Mouse (Mus musculus): ENCODE measurements around the gene Wdr74. TPM values are rescaled to one million over a fixed set of nuclear protein-coding genes. Genes with fewer than 3 reads are reported as not detected.
A peak's percentile ranks its signal among the peaks of the same experiment; 100 is the strongest.

Wdr74 gene
- polyA plus RNA-seq, 1 experiment from 2014 or later, result 54.1 TPM

- Histone ChIP-seq H3K27me3 (replicated peaks) (no peaks in the 10 kb centered on the region), H3K9me3 (no peaks in the 10 kb centered on the region), H3K4me1 (peaks cover 35% of the 10 kb centered on the region), H3K27ac (replicated peaks) (peak overlapping the region; percentile 29; the same call in 1 of the 2 replicates), H3K9ac (peak overlapping the region; percentile 15), H3K4me3 (peak overlapping the region; percentile 94), H3K4me2 (peak overlapping the region; percentile 86), H3K36me3 (peaks cover 61% of the 10 kb centered on the region)
- ATAC-seq (ENCODE audit: extremely low read depth, insufficient number of reproducible peaks, low FRiP score, low TSS enrichment), result no peak
- WGBS, result 88% methylated on average over 2 of the region's 2 CpGs
Measured at GRCm38 (mm10) chr19:8710057-8710456, 25.6 kb upstream of the Wdr74 start.

GRCm38 (mm10) chr19:8711506-8711905 lies 24.1 kb upstream of the Wdr74 start:
- 73% methylated on average over 4 of the region's 4 CpGs for WGBS
- H3K9ac ChIP-seq, result peak overlapping the region; percentile 96
- 0 out of 2 replicates have a peak overlapping the region, but pooled peaks have one; percentile 97 for H3K27ac ChIP-seq (replicated peaks)
- H3K4me2 ChIP-seq, result peak overlapping the region; percentile 86
- no peaks in the 10 kb centered on the region for H3K27me3 ChIP-seq (replicated peaks)
- peaks cover 57% of the 10 kb centered on the region for H3K36me3 ChIP-seq
- no peak for ATAC-seq (ENCODE audit: extremely low read depth, insufficient number of reproducible peaks, low FRiP score, low TSS enrichment)
- H3K4me3 ChIP-seq, result peak overlapping the region; percentile 94
- H3K4me1 ChIP-seq, result peaks cover 35% of the 10 kb centered on the region
- H3K9me3 ChIP-seq, result no peaks in the 10 kb centered on the region

- H3K27me3 ChIP-seq (replicated peaks), result no peaks in the 10 kb centered on the region
- H3K4me1 ChIP-seq, result peaks cover 35% of the 10 kb centered on the region
- H3K27ac ChIP-seq (replicated peaks), result peak overlapping the region; percentile 97
- peaks cover 51% of the 10 kb centered on the region for H3K36me3 ChIP-seq
- H3K4me3 ChIP-seq, result peak overlapping the region; percentile 94
- peak overlapping the region; percentile 96 for H3K9ac ChIP-seq
- H3K4me2 ChIP-seq, result peak overlapping the region; percentile 86
- WGBS, result 50% methylated on average over 10 of the region's 10 CpGs
- no peaks in the 10 kb centered on the region for H3K9me3 ChIP-seq
- ATAC-seq (ENCODE audit: extremely low read depth, insufficient number of reproducible peaks, low FRiP score, low TSS enrichment), result no peak
Measured at GRCm38 (mm10) chr19:8711949-8712869, 23.4 kb upstream of the Wdr74 start.

GRCm38 (mm10) chr19:8712870-8713305 lies 22.7 kb upstream of the Wdr74 start:
- Histone ChIP-seq H3K36me3 (peaks cover 45% of the 10 kb centered on the region), H3K9ac (peak overlapping the region; percentile 96), H3K4me3 (peak overlapping the region; percentile 94), H3K27me3 (replicated peaks) (no peaks in the 10 kb centered on the region), H3K27ac (replicated peaks) (peak overlapping the region; percentile 97), H3K9me3 (no peaks in the 10 kb centered on the region), H3K4me2 (peak overlapping the region; percentile 86), H3K4me1 (peaks cover 35% of the 10 kb centered on the region)
- WGBS, result under 1% methylated on average over 13 of the region's 13 CpGs
- peak; percentile 66 for ATAC-seq (ENCODE audit: extremely low read depth, insufficient number of reproducible peaks, low FRiP score, low TSS enrichment)

GRCm38 (mm10) chr19:8713306-8713996 lies 22.2 kb upstream of the Wdr74 start:
- Histone ChIP-seq H3K4me1 (peaks cover 35% of the 10 kb centered on the region), H3K27me3 (replicated peaks) (no peaks in the 10 kb centered on the region), H3K36me3 (peaks cover 39% of the 10 kb centered on the region), H3K27ac (replicated peaks) (peak overlapping the region; percentile 97), H3K4me3 (peak overlapping the region; percentile 94), H3K4me2 (peak overlapping the region; percentile 86), H3K9ac (peak overlapping the region; percentile 96), H3K9me3 (no peaks in the 10 kb centered on the region)
- ATAC-seq (ENCODE audit: extremely low read depth, insufficient number of reproducible peaks, low FRiP score, low TSS enrichment), result peak; percentile 85
- under 1% methylated on average over 51 of the region's 51 CpGs for WGBS

- Histone ChIP-seq H3K27ac (replicated peaks) (peak overlapping the region; percentile 97), H3K9me3 (no peaks in the 10 kb centered on the region), H3K36me3 (peaks cover 32% of the 10 kb centered on the region), H3K27me3 (replicated peaks) (no peaks in the 10 kb centered on the region), H3K4me1 (peaks cover 35% of the 10 kb centered on the region), H3K9ac (peak overlapping the region; percentile 96), H3K4me2 (peak overlapping the region; percentile 86), H3K4me3 (peak overlapping the region; percentile 94)
- ATAC-seq (ENCODE audit: extremely low read depth, insufficient number of reproducible peaks, low FRiP score, low TSS enrichment), result no peak
- 7% methylated on average over 13 of the region's 13 CpGs for WGBS
Measured at GRCm38 (mm10) chr19:8713997-8714652, 21.5 kb upstream of the Wdr74 start.

GRCm38 (mm10) chr19:8714653-8715481 lies 20.8 kb upstream of the Wdr74 start:
- Histone ChIP-seq H3K4me1 (peaks cover 35% of the 10 kb centered on the region), H3K4me2 (peak overlapping the region; percentile 86), H3K36me3 (peaks cover 25% of the 10 kb centered on the region), H3K27me3 (replicated peaks) (no peaks in the 10 kb centered on the region), H3K9me3 (no peaks in the 10 kb centered on the region), H3K4me3 (peak overlapping the region; percentile 94; the same call in 1 of the 2 replicates), H3K27ac (replicated peaks) (peak overlapping the region; percentile 62), H3K9ac (peak overlapping the region; percentile 24; the same call in 1 of the 2 replicates)
- ATAC-seq (ENCODE audit: extremely low read depth, insufficient number of reproducible peaks, low FRiP score, low TSS enrichment), result no peak
- 66% methylated on average over 10 of the region's 10 CpGs for WGBS

- ATAC-seq (ENCODE audit: extremely low read depth, insufficient number of reproducible peaks, low FRiP score, low TSS enrichment), result no peak
- Histone ChIP-seq H3K27ac (replicated peaks) (peak overlapping the region; percentile 36; the same call in 1 of the 2 replicates), H3K27me3 (replicated peaks) (no peaks in the 10 kb centered on the region), H3K4me3 (peak overlapping the region; percentile 8; the same call in 1 of the 2 replicates), H3K9me3 (no peaks in the 10 kb centered on the region), H3K9ac (0 out of 2 replicates have a peak overlapping the region, but pooled peaks have one; percentile 19), H3K4me2 (peak overlapping the region; percentile 25), H3K4me1 (peaks cover 23% of the 10 kb centered on the region), H3K36me3 (peaks cover 12% of the 10 kb centered on the region)
- 67% methylated on average over 10 of the region's 10 CpGs for WGBS
Measured at GRCm38 (mm10) chr19:8715868-8716766, 19.5 kb upstream of the Wdr74 start.

- Histone ChIP-seq H3K27me3 (replicated peaks) (no peaks in the 10 kb centered on the region), H3K4me1 (peaks cover 21% of the 10 kb centered on the region), H3K4me3 (no peak overlapping the region), H3K27ac (replicated peaks) (no peak overlapping the region), H3K36me3 (peaks cover 4% of the 10 kb centered on the region; the same call in 1 of the 2 replicates), H3K9me3 (no peaks in the 10 kb centered on the region), H3K9ac (no peak overlapping the region), H3K4me2 (no peak overlapping the region)
- no peak for ATAC-seq (ENCODE audit: extremely low read depth, insufficient number of reproducible peaks, low FRiP score, low TSS enrichment)
- 72% methylated on average over 8 of the region's 10 CpGs for WGBS
Measured at GRCm38 (mm10) chr19:8716767-8717475, 18.7 kb upstream of the Wdr74 start.
